Mouse (Mus musculus) embryonic facial prominence, embryonic 12.5 days (tissue): Measurements from ENCODE around the gene Gm47959. TPM values are rescaled to one million over a fixed set of nuclear protein-coding genes. Genes with fewer than 3 reads are reported as not detected.
"Not testable (repeated sequence)": the region's sequence is repeated elsewhere in the genome, so short reads cannot be mapped to it uniquely, and the experiment has no call there.

Source experiments
- ATAC-seq: fragments of 200-750 bp; cut with Nextera tagmentation; 2 replicates; pipeline ENCODE4 v1.8.0; 2017; ENCODE audit not compliant: insufficient number of reproducible peaks, insufficient read depth, low FRiP score, low TSS enrichment
- H3K27ac ChIP-seq: fragments of 300-500 bp; sonication (generic); 2 replicates; pipeline ENCODE4 v1.5.1; 2016; ENCODE audit warnings: mild to moderate bottlenecking
- H3K27me3 ChIP-seq: fragments of 300-500 bp; sonication (generic); 2 replicates; pipeline ENCODE4 v1.6.1; 2016; ENCODE audit warnings: mild to moderate bottlenecking, moderate library complexity
- H3K36me3 ChIP-seq: fragments of 300-500 bp; sonication (generic); 2 replicates; pipeline ENCODE4 v1.6.1; 2016; ENCODE audit warnings: mild to moderate bottlenecking
- H3K4me1 ChIP-seq: fragments of 300-500 bp; sonication (generic); 2 replicates; pipeline ENCODE4 v1.6.1; 2016
- H3K4me2 ChIP-seq: fragments of 300-500 bp; sonication (generic); replicated peaks from 2 replicates; pipeline ENCODE4 v1.6.1; 2016; ENCODE audit warnings: mild to moderate bottlenecking, moderate library complexity
- H3K4me3 ChIP-seq: fragments of 300-500 bp; sonication (generic); 2 replicates; pipeline ENCODE4 v1.5.1; 2016; ENCODE audit warnings: mild to moderate bottlenecking
- H3K9ac ChIP-seq: fragments of 300-500 bp; sonication (generic); 2 replicates; pipeline ENCODE4 v1.6.1; 2016; ENCODE audit warnings: mild to moderate bottlenecking, moderate library complexity
- H3K9me3 ChIP-seq: fragments of 300-500 bp; sonication (generic); 2 replicates; pipeline ENCODE4 v1.6.1; 2016; ENCODE audit warnings: mild to moderate bottlenecking, moderate library complexity
- WGBS: fragments of 180-500 bp; shearing (Covaris S2); methylation state at CpG from one replicate; pipeline ENCODE4 v1.1.7; 2016; 5-methylcytosine and 5-hydroxymethylcytosine counted together
- polyA plus RNA-seq: library from polyadenylated mRNA; unstranded; fragments of >200 nt; fragmentation: Nextera tagmentation; extraction: Ambion mirVana; gene quantifications from 2 replicates; pipeline ENCODE4 v1.2.1, GENCODE M21; 2016

Gm47959 gene
- polyA plus RNA-seq = not detected in 2 replicates

- not testable (repeated sequence) for H3K9me3 ChIP-seq, H3K36me3 ChIP-seq, H3K4me3 ChIP-seq, H3K9ac ChIP-seq, ATAC-seq, H3K4me1 ChIP-seq, H3K4me2 ChIP-seq, H3K27me3 ChIP-seq, H3K27ac ChIP-seq
- 94% methylated on average over 9 of the region's 9 CpGs for WGBS
Observed at GRCm38 (mm10) chr1:83000306-83000705, at the start of gene Gm47959. Gm47959 (plus strand) TSS chr1:83000548.

DNA sequence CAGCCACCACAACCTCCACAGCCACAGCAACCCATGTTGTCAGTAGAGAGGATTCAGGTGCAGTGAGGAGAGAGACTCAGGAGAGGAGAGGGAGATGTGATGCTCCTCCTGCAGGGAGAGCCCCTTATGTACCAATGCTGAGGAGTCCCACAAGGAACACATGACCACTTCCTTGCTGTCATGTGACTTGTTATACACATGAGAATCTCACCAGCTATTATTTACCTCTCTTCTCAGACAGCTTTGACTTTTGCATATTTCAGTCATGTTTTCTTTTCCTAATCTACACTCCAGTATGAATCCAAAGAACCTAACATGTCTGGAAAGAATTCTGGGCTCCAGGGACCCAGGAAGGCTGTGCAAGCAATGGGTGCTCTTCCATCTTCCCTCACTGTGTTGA, 44.4 kb upstream of the Gm47959 start, which contains the start of gene Gm7544:
Gm7544 (minus strand) TSS at position 101 of the 400 bp plus-strand sequence.
- not testable (repeated sequence) for H3K27me3 ChIP-seq, H3K27ac ChIP-seq, H3K9me3 ChIP-seq, H3K4me2 ChIP-seq, ATAC-seq, H3K4me1 ChIP-seq, H3K36me3 ChIP-seq, H3K9ac ChIP-seq, H3K4me3 ChIP-seq

GRCm38 (mm10) chr1:82959870-82960385, 40.4 kb upstream of the Gm47959 start, which contains the start of gene Gm47955:
Gm47955 (plus strand) TSS chr1:82960286.
- Histone ChIP-seq H3K4me3 (no peak within 1 kb of the TSS), H3K4me2 (no peak within 1 kb of the TSS), H3K36me3 (no peaks in the 10 kb centered on the region), H3K9me3 (no peaks in the 10 kb centered on the region), H3K9ac (no peak within 1 kb of the TSS), H3K4me1 (no peaks in the 10 kb centered on the region), H3K27me3 (no peaks in the 10 kb centered on the region), H3K27ac (no peak within 1 kb of the TSS)
- no peak for ATAC-seq
- 89% methylated on average over 11 of the region's 11 CpGs for WGBS

DNA sequence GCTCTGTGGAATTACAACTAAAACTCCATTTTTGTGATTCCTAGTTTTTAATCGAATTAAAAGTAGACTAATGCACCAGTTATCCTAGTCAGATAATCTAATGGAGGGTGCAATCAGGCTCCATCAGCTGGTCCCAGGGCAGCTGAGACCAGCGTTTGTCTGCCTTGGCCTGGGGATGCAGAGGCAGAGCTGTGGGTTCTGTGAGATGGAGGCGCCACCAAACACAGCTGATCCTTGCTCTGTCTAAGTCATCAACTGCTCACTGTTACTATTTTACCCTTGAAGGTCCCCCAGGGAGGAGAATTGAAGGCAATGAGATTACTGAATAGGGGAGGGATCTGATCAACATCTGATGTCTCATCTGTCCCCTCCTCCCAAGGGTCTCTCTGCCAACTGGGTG, 33.9 kb upstream of the Gm47959 start:
- no peak overlapping the region for H3K4me2 ChIP-seq
- no peak overlapping the region for H3K4me3 ChIP-seq
- no peaks in the 10 kb centered on the region for H3K36me3 ChIP-seq
- no peaks in the 10 kb centered on the region for H3K4me1 ChIP-seq
- 75% methylated on average over 3 of the region's 3 CpGs for WGBS
- no peak overlapping the region for H3K9ac ChIP-seq
- H3K27me3 ChIP-seq = no peaks in the 10 kb centered on the region
- no peaks in the 10 kb centered on the region for H3K9me3 ChIP-seq
- no peak overlapping the region for H3K27ac ChIP-seq
- no peak for ATAC-seq

GRCm38 (mm10) chr1:82972046-82972445, 28.3 kb upstream of the Gm47959 start:
- Histone ChIP-seq H3K36me3 (no peaks in the 10 kb centered on the region), H3K4me2 (no peak overlapping the region), H3K9me3 (no peaks in the 10 kb centered on the region), H3K9ac (no peak overlapping the region), H3K4me1 (no peaks in the 10 kb centered on the region), H3K27ac (no peak overlapping the region), H3K27me3 (no peaks in the 10 kb centered on the region), H3K4me3 (no peak overlapping the region)
- no peak for ATAC-seq
- WGBS = 62% methylated on average over 4 of the region's 4 CpGs

DNA sequence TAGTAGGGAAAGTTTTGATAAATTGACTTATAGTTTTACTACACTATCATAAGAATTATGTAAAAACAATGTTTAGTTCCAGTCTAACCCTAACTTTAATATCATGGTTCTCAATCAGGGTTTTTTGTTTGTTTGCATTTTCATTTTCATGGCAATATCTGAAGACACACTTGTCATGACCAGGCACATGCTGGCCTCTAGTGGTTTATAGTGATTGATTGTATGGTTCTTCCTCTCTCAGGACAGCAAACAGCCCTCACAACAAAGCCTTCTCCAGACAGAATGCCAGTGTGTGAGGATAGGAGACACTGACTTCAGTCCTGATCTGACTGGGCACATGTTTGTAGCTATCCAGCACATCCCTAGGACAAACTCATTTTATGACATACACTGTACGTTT, 27.1 kb upstream of the Gm47959 start:
- no peak overlapping the region for H3K4me3 ChIP-seq
- H3K9me3 ChIP-seq = no peaks in the 10 kb centered on the region
- no peaks in the 10 kb centered on the region for H3K36me3 ChIP-seq
- no peaks in the 10 kb centered on the region for H3K4me1 ChIP-seq
- H3K27ac ChIP-seq = no peak overlapping the region
- ATAC-seq = no peak
- H3K27me3 ChIP-seq = no peaks in the 10 kb centered on the region
- 83% methylated on average over 1 of the region's 1 CpGs for WGBS
- no peak overlapping the region for H3K4me2 ChIP-seq
- H3K9ac ChIP-seq = no peak overlapping the region

DNA sequence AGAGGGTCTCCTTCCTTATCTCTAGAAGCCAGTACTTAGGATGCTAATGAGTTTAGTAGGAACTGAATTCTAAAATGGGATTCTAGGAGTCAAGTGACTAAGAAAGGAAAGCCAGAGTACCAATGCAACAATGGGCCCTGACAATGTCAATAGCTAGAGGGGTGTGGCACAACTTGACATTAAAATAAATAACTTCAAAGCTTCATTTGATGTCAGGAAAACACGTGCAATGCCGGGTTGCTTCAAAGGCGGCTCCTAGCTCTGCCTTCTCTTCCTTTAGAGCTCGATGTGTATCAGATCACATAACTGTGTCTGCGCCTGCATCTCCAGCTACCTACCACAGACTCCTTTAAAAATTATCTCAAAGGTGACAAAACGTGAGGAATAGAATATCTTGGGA, 26.4 kb upstream of the Gm47959 start:
- Histone ChIP-seq H3K4me1 (no peaks in the 10 kb centered on the region), H3K27ac (no peak overlapping the region), H3K27me3 (no peaks in the 10 kb centered on the region), H3K36me3 (no peaks in the 10 kb centered on the region), H3K4me3 (no peak overlapping the region), H3K4me2 (no peak overlapping the region), H3K9ac (no peak overlapping the region), H3K9me3 (no peaks in the 10 kb centered on the region)
- ATAC-seq = no peak
- WGBS = 69% methylated on average over 6 of the region's 6 CpGs

- Histone ChIP-seq H3K4me2 (no peak overlapping the region), H3K4me1 (no peaks in the 10 kb centered on the region), H3K4me3 (no peak overlapping the region), H3K36me3 (no peaks in the 10 kb centered on the region), H3K9me3 (no peaks in the 10 kb centered on the region), H3K9ac (no peak overlapping the region), H3K27me3 (no peaks in the 10 kb centered on the region), H3K27ac (no peak overlapping the region)
- 88% methylated on average over 9 of the region's 9 CpGs for WGBS
- no peak for ATAC-seq
Observed at GRCm38 (mm10) chr1:82974342-82974741, 26.0 kb upstream of the Gm47959 start.

DNA sequence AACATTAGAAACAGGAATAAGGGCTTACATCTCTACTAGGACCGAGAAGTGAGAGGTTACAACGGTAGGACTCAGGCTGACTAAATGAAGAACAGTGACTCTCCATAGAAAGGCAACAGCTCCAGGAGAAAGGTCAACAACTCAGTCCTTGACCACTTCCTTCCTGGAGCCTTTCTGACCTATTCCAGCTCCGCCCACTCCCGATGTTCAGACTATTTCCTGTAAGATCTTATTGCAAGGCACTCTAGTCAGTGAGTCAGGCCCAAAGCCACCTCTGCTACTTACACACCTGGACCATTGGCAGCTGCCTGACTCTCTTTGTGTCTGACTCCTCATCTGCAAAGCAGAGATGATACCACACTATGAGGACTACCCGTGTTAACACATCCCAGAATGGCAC, 24.6 kb upstream of the Gm47959 start:
- no peak for ATAC-seq
- Histone ChIP-seq H3K4me2 (no peak overlapping the region), H3K36me3 (no peaks in the 10 kb centered on the region), H3K9ac (no peak overlapping the region), H3K4me1 (no peaks in the 10 kb centered on the region), H3K4me3 (no peak overlapping the region), H3K9me3 (no peaks in the 10 kb centered on the region), H3K27ac (no peak overlapping the region), H3K27me3 (no peaks in the 10 kb centered on the region)
- WGBS = 74% methylated on average over 5 of the region's 5 CpGs

- no peak overlapping the region for H3K27ac ChIP-seq
- no peaks in the 10 kb centered on the region for H3K36me3 ChIP-seq
- no peaks in the 10 kb centered on the region for H3K27me3 ChIP-seq
- H3K4me1 ChIP-seq = no peaks in the 10 kb centered on the region
- no peak for ATAC-seq
- no peak overlapping the region for H3K4me3 ChIP-seq
- no peak overlapping the region for H3K9ac ChIP-seq
- H3K4me2 ChIP-seq = no peak overlapping the region
- H3K9me3 ChIP-seq = no peaks in the 10 kb centered on the region
Observed at GRCm38 (mm10) chr1:82977840-82978239, 22.5 kb upstream of the Gm47959 start.

DNA sequence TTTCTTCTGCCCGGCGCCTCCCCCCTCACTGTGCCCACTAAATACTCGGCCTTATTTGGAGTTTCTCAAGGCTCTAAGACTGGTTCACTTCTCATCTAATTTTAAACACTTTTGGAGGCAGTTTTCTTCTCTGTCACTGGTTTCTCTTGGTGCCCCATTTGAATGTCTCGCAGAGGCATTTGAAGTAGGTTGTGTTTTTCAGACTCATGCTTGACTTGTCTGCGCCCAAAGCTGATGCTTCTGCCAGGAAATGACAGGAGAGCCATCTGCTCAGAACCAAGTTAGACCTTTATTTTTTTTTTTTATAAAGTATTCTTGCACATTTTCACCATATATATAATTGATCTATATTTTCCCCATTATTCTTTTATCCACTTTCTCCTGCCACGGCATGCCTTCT, 13.6 kb upstream of the Gm47959 start:
- Histone ChIP-seq H3K9me3 (peaks cover 5% of the 10 kb centered on the region; the same call in 1 of the 2 replicates), H3K9ac (no peak overlapping the region), H3K36me3 (no peaks in the 10 kb centered on the region), H3K4me1 (no peaks in the 10 kb centered on the region), H3K27me3 (no peaks in the 10 kb centered on the region), H3K27ac (no peak overlapping the region), H3K4me2 (no peak overlapping the region), H3K4me3 (no peak overlapping the region)
- 90% methylated on average over 6 of the region's 6 CpGs for WGBS
- ATAC-seq = no peak

GRCm38 (mm10) chr1:82987530-82988198, 12.7 kb upstream of the Gm47959 start:
- Histone ChIP-seq H3K4me2 (no peak overlapping the region), H3K36me3 (no peaks in the 10 kb centered on the region), H3K4me3 (no peak overlapping the region), H3K9ac (no peak overlapping the region), H3K27me3 (no peaks in the 10 kb centered on the region), H3K27ac (no peak overlapping the region), H3K9me3 (peaks cover 5% of the 10 kb centered on the region; the same call in 1 of the 2 replicates), H3K4me1 (no peaks in the 10 kb centered on the region)
- ATAC-seq = 0 out of 2 replicates have a peak, but pooled peaks have one; percentile 10
- WGBS = 26% methylated on average over 4 of the region's 4 CpGs
